Mouse (Mus musculus): Measurements from ENCODE around the gene Tbp. TPM values are rescaled to one million over a fixed set of nuclear protein-coding genes. Genes with fewer than 3 reads are reported as not detected.
"Not testable (repeated sequence)": the region's sequence is repeated elsewhere in the genome, so short reads cannot be mapped to it uniquely, and the experiment has no call there.

Gene Tbp
- polyA plus RNA-seq, 2 experiments = 19.9 to 22.0 TPM

- no peak overlapping the region for H3K9ac ChIP-seq (replicated peaks)
- H3K4me3 ChIP-seq (ENCODE audit: insufficient read depth in 1 of 2, low read depth in 2 of 2, low read length in 2 of 2) = no peak overlapping the region
- H3K36me3 ChIP-seq (replicated peaks; ENCODE audit: control insufficient read depth, insufficient read depth, low read depth) = no peaks in the 10 kb centered on the region
- peaks cover 18% of the 10 kb centered on the region for H3K27me3 ChIP-seq (ENCODE audit: control insufficient read depth, insufficient read depth, low read length)
- H3K4me1 ChIP-seq (replicated peaks; ENCODE audit: control insufficient read depth in 2 of 2, insufficient read depth in 2 of 2, low read length in 1 of 2) = no peaks in the 10 kb centered on the region
- no peak overlapping the region for H3K27ac ChIP-seq
- DNase-seq (ENCODE audit: low read depth in 3 of 3, low spot score in 3 of 3) = no peak
- H3K4me2 ChIP-seq (ENCODE audit: low read depth) = peak overlapping the region; percentile 52
- H3K9me3 ChIP-seq (ENCODE audit: control insufficient read depth, low read length) = no peaks in the 10 kb centered on the region
- 11% methylated on average over 8 of the region's 8 CpGs for WGBS (ENCODE audit: insufficient replicate concordance)
- TF ChIP-seq CTCF (IDR thresholded peaks at IDR 0.05; ENCODE audit: low read depth) (no peak), EP300 (IDR thresholded peaks at IDR 0.05; ENCODE audit: low read depth) (no peak)
- ATAC-seq (ENCODE audit: insufficient read depth) = no peak
Measured at GRCm38 (mm10) chr17:15535943-15536342, 36.3 kb downstream of the Tbp start.

- no peaks in the 10 kb centered on the region for H3K9me3 ChIP-seq (ENCODE audit: control insufficient read depth, low read length)
- H3K4me1 ChIP-seq (replicated peaks; ENCODE audit: control insufficient read depth in 2 of 2, insufficient read depth in 2 of 2, low read length in 1 of 2) = no peaks in the 10 kb centered on the region
- H3K4me3 ChIP-seq (ENCODE audit: insufficient read depth in 1 of 2, low read depth in 2 of 2, low read length in 2 of 2) = peak overlapping the region; percentile 9 to 30; a peak in 2 of 4 replicates
- H3K27ac ChIP-seq = no peak overlapping the region
- WGBS (ENCODE audit: insufficient replicate concordance) = 2% methylated on average over 33 of the region's 33 CpGs
- no peak overlapping the region for H3K9ac ChIP-seq (replicated peaks)
- peaks cover 18% of the 10 kb centered on the region for H3K27me3 ChIP-seq (ENCODE audit: control insufficient read depth, insufficient read depth, low read length)
- no peak for DNase-seq (ENCODE audit: low read depth in 3 of 3, low spot score in 3 of 3)
- no peaks in the 10 kb centered on the region for H3K36me3 ChIP-seq (replicated peaks; ENCODE audit: control insufficient read depth, insufficient read depth, low read depth)
- TF ChIP-seq CTCF (IDR thresholded peaks at IDR 0.05; ENCODE audit: low read depth) = no peak
- no peak for TF ChIP-seq EP300 (IDR thresholded peaks at IDR 0.05; ENCODE audit: low read depth)
- H3K4me2 ChIP-seq (ENCODE audit: low read depth) = peak overlapping the region; percentile 52
- ATAC-seq (ENCODE audit: insufficient read depth) = no peak
Measured at GRCm38 (mm10) chr17:15536457-15536904, 36.8 kb downstream of the Tbp start.

- Histone ChIP-seq H3K9me3 (ENCODE audit: control insufficient read depth, low read length) (no peaks in the 10 kb centered on the region), H3K9ac (replicated peaks) (no peak overlapping the region), H3K27me3 (ENCODE audit: control insufficient read depth, insufficient read depth, low read length) (peaks cover 16% of the 10 kb centered on the region), H3K4me1 (replicated peaks; ENCODE audit: control insufficient read depth in 2 of 2, insufficient read depth in 2 of 2, low read length in 1 of 2) (no peaks in the 10 kb centered on the region), H3K27ac (no peak overlapping the region), H3K4me2 (ENCODE audit: low read depth) (no peak overlapping the region), H3K36me3 (replicated peaks; ENCODE audit: control insufficient read depth, insufficient read depth, low read depth) (no peaks in the 10 kb centered on the region), H3K4me3 (ENCODE audit: insufficient read depth in 1 of 2, low read depth in 2 of 2, low read length in 2 of 2) (no peak overlapping the region)
- DNase-seq (ENCODE audit: low read depth in 3 of 3, low spot score in 3 of 3) = no peak
- no peak for ATAC-seq (ENCODE audit: insufficient read depth)
- TF ChIP-seq EP300 (IDR thresholded peaks at IDR 0.05; ENCODE audit: low read depth) (no peak), CTCF (IDR thresholded peaks at IDR 0.05; ENCODE audit: low read depth) (no peak)
- 57% methylated on average over 4 of the region's 4 CpGs for WGBS (ENCODE audit: insufficient replicate concordance)
Measured at GRCm38 (mm10) chr17:15540309-15540708, 40.6 kb downstream of the Tbp start.

GRCm38 (mm10) chr17:15543868-15544267 is 44.2 kb downstream of the Tbp start:
- not testable (repeated sequence) for H3K27me3 ChIP-seq (ENCODE audit: control insufficient read depth, insufficient read depth, low read length); H3K9me3 ChIP-seq (ENCODE audit: control insufficient read depth, low read length); ATAC-seq (ENCODE audit: insufficient read depth); H3K27ac ChIP-seq; H3K4me1 ChIP-seq (replicated peaks; ENCODE audit: control insufficient read depth in 2 of 2, insufficient read depth in 2 of 2, low read length in 1 of 2); DNase-seq (ENCODE audit: low read depth in 3 of 3, low spot score in 3 of 3); H3K4me2 ChIP-seq (ENCODE audit: low read depth); H3K4me3 ChIP-seq (ENCODE audit: insufficient read depth in 1 of 2, low read depth in 2 of 2, low read length in 2 of 2); H3K36me3 ChIP-seq (replicated peaks; ENCODE audit: control insufficient read depth, insufficient read depth, low read depth); H3K9ac ChIP-seq (replicated peaks)
- 44% methylated on average over 4 of the region's 4 CpGs for WGBS (ENCODE audit: insufficient replicate concordance)

- TF ChIP-seq EP300 (IDR thresholded peaks at IDR 0.05; ENCODE audit: low read depth) (no peak), CTCF (IDR thresholded peaks at IDR 0.05; ENCODE audit: low read depth) (no peak)
- no peaks in the 10 kb centered on the region for H3K4me1 ChIP-seq (replicated peaks; ENCODE audit: control insufficient read depth in 2 of 2, insufficient read depth in 2 of 2, low read length in 1 of 2)
- 51% methylated on average over 4 of the region's 4 CpGs for WGBS (ENCODE audit: insufficient replicate concordance)
- H3K36me3 ChIP-seq (replicated peaks; ENCODE audit: control insufficient read depth, insufficient read depth, low read depth) = no peaks in the 10 kb centered on the region
- H3K4me3 ChIP-seq (ENCODE audit: insufficient read depth in 1 of 2, low read depth in 2 of 2, low read length in 2 of 2) = no peak overlapping the region
- no peak overlapping the region for H3K9ac ChIP-seq (replicated peaks)
- ATAC-seq (ENCODE audit: insufficient read depth) = no peak
- H3K27ac ChIP-seq = no peak overlapping the region
- no peaks in the 10 kb centered on the region for H3K9me3 ChIP-seq (ENCODE audit: control insufficient read depth, low read length)
- H3K27me3 ChIP-seq (ENCODE audit: control insufficient read depth, insufficient read depth, low read length) = no peaks in the 10 kb centered on the region
- no peak for DNase-seq (ENCODE audit: low read depth in 3 of 3, low spot score in 3 of 3)
- H3K4me2 ChIP-seq (ENCODE audit: low read depth) = no peak overlapping the region
Measured at GRCm38 (mm10) chr17:15546440-15546839, 46.8 kb downstream of the Tbp start.

Data from liver, embryonic 14.5 days (tissue).